Mouse (Mus musculus) liver, postnatal 0 days (tissue): ENCODE results near the gene 4930595D18Rik.

Experiments
- CTCF ChIP-seq: sonication (generic); IDR thresholded peaks from 2 replicates; pipeline ENCODE4 v1.5.1; 2016; ENCODE audit warnings: antibody characterized with exemption, low read depth
- EP300 ChIP-seq: IDR thresholded peaks from 2 replicates; pipeline ENCODE4 v1.6.1; 2016; ENCODE audit warnings: antibody characterized with exemption, low read depth, mild to moderate bottlenecking

DNA sequence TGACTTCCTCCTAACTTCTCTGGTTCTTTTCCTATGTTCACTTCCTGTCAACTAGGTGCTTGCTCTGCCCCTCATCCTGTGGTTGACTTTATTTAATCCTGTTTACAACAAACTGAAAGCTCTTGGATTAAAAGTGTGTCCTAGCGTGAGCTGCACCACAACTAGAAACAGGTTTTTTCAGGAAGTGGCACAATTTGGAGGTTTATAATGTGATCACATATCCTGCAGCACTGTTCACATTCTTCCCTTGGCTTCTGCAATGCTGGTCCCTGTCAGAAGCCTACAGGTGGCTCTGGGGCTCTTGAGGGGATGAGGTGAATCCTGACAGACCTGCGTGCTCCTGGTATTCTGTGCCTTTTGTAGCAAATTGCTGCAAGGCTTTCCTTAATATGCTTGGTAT, 46.5 kb upstream of the 4930595D18Rik start:
- no peak for TF ChIP-seq CTCF
- TF ChIP-seq EP300, result no peak
